Mouse (Mus musculus): Measurements from ENCODE around the gene Il27.
"Not testable (repeated sequence)": the region's sequence is repeated elsewhere in the genome, so short reads cannot be mapped to it uniquely, and the experiment has no call there.

The Il27 gene

DNA sequence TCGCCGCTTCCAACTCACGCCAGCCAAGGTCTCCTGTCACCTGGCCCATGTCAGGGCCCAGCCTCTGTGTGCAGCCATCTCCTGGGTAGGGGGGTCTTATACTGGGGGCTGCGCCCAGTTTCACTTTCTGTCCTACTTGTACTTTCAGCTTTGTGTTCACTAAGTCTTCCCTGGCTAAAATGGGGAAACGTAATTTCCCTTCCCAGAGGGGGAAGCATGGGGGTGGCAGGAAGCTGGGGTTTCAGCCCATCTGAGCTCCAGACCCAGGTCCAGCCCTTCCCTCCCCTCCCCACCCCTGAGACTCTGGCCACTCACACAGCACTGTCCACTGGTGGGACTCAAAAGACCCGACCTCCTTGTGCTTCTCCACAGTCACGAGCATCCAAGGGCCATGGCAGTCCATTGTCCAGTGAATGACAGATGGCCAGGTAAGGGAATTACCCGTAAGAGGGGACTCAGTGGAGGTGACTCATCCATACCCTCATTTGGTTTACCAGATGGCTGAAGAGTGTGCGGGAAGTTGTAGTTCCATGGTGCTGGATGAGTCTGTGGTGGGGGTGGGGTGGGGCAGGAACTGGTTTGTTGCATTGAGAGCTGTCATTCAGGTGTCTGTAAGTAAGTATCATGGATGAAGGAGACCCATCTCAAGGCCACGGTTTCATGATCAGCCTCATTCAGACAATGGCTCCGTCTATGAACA, at the start of gene Il27:
Gene Il27 (minus strand): TSS at position 80 of the 700 bp plus-strand sequence.
- no peak for DNase-seq (ENCODE audit: low read depth, low spot score)

DNA sequence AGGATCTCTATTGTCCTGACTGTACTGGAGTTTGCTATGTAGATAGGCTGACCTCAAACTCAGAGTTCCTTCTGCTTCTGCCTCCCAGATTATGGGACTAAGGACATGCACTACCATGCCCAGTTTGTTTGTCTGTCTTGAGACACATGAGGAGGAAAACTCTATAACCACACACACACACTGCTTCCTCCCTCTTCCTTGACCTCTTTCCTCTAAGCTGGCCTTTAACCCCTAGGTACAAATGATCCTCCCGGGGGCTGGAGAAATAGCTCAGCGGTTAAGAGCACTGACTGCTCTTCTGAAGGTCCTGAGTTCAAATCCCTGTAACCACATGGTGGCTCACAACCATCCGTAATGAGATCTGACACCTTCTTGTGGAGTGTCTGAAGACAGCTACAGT, 49.6 kb upstream of the Il27 start:
- no peak for DNase-seq (ENCODE audit: low read depth, low spot score)

DNA sequence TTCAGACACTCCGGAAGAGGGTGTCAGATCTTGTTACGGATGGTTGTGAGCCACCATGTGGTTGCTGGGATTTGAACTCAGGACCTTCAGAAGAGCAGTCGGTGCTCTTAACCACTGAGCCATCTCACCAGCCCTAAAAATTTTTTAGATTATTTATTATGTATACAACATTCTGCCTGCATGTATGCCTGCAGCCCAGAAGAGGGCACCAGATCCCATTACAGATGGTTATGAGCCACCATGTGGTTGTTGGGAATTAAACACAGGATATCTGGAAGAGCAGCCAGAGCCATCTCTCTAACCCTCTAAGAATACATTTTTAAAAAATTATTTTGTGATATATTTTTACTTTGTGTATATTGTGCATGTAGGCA, 48.5 kb upstream of the Il27 start:
- not testable (repeated sequence) for DNase-seq (ENCODE audit: low read depth, low spot score)

DNA sequence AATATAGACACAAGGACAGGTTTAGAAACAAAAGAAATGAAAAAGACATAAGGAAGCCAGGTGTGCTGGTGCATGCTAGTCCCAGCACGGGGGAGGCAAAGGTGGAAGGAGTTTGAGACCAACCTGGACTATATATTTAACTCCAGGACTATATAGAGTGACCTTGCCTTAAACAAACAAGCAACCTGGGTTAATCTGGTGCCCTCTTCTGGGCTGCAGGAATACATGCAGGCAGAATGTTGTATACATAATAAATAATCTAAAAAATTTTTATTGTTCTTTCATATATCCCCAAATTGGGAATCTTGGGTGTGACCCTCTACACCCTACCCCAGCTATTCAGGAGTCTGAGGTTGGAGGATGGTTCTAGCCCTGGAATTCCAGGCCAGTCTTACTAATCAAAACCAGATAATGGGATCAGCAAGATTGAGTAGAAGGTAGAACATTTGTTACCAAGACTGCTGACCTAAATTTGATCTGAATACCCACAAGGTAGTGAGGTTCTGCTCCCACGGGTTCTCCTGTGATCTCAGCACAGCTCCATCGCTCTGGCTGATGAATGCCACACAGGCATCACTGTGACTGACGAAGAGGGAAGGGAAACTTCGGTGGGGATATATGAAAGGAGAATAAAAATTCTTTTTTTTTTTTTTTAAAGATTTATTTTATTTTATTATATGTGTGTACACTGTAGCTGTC, 48.0 kb upstream of the Il27 start:
- DNase-seq (ENCODE audit: low read depth, low spot score): no peak

DNA sequence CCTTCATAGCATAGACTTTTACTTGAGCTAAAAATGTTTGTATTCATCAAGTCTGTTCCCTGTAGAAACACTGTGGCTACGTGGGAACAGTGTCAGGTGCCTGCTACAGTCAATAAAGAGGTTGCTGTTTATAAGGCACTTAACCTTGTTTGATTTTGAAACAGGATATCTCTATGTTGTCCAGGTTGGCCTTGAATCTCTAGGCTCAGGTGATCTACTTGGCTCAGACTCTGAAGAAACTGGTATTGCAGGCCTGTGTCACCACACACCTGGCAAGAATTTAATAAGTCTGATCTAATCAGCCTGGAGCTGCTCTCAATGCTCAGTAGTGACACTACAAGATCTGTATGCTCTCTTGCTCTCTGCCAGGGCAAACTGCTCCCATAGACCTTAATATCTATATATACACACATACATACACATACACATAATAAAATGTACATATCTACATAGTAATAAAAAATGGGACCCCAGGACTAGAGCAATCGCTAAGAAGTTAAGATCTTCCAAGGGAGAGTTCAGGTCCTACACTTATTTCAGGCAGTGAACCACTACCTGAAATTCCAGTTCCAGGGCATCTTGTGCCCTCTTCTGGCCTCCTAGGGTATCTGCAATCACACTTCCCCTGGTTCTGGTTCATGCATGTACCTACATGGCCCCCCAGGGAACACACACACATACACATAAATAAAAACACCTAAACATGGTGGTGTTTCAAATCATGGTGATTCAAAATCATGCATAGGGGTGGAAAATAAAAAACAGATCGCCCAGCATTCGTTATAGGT, 42.2 kb upstream of the Il27 start:
- no peak for DNase-seq (ENCODE audit: low read depth, low spot score)

DNA sequence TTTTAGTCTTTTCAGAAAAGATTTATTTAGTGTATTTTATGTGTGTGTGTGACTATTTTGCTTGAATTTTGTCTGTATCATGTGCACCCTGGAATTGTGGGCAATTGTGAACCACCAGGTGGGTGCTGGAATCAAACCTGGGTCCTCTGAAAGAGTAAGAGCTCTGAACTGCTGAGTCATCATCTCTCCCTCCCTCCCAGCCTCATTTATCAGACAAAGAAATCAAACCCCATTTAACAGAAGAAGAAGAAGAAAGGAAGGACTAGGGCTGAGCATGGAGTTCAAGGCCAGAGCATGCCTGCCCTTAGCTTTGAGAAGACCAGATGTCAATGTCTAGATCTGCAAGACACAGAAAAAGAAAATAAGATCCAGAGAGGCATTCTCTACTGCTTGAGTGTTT, 40.6 kb upstream of the Il27 start:
- no peak for DNase-seq (ENCODE audit: low read depth, low spot score)

DNA sequence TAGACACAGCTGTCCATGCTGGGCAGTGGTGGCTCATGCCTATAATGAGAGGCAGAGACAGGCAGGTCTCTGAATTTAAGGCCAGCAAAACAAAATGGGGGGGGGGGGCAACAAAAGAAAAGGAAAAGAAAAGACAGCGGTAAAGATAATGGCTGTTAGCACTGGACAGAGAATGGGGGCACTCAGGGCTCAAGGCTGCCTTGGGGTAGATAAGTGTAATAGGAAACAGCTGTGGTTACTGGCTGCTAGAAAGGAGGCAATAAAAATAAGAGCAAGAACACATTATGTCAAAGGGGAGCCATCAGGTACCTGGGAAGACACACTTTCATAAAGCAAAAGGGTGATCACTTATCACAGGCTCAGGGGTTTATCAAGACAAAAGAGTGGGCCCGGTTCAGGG, 37.7 kb upstream of the Il27 start:
- DNase-seq (ENCODE audit: low read depth, low spot score): no peak

DNA sequence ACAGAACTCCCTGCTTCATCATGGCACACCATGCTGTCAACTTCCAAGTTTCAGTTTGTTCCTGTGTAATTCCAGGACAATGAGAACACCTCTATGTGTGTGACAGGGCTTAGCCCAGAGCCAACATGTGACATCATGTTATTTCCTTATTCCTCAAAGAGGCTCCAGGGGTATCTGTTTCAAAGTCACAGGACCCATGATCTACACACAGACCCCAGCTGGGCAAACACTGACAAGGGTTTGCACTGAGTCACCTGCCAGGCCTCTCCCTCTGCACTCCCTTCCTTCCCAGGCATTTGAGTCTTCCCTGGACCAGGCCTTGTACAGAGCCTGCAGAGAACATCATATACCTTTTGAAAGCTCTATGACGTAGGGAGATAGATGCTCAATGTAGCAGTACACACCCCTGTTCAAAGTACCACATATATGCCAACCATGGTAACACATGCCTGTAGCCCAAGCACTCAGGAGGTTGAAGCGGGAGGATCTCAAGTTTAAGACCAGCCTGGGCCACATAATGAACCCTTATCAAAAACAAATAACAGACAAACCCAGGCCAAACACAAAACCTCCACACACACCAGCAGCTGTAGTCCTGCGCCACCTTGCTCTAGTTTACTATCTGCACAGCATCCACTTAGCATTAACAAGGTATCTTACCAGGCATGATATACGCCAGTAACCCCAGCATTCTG, 36.2 kb upstream of the Il27 start, which contains the start of gene Nupr1:
Gene Nupr1 (minus strand): TSS at position 38 of the 695 bp plus-strand sequence.
- DNase-seq (ENCODE audit: low read depth, low spot score): no peak

DNA sequence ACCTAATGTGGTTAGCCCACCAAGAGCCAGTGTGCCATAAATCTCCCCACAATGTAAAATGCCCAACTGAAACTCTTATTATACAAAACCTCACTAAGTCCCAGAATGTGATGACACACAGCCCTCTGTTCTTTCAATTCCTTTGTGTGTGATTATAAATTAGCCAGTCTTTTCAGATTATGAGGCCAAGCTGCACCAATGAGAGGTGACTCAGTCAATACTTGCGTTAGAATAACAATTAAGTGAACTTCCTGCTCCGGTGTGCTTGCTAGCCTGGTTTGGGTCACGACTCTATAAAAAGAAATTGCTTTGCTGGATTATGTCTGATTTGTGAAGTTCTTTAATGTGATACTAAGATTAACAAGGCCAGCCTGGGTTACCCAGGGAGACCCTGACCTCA, 35.2 kb upstream of the Il27 start:
- no peak for DNase-seq (ENCODE audit: low read depth, low spot score)

DNA sequence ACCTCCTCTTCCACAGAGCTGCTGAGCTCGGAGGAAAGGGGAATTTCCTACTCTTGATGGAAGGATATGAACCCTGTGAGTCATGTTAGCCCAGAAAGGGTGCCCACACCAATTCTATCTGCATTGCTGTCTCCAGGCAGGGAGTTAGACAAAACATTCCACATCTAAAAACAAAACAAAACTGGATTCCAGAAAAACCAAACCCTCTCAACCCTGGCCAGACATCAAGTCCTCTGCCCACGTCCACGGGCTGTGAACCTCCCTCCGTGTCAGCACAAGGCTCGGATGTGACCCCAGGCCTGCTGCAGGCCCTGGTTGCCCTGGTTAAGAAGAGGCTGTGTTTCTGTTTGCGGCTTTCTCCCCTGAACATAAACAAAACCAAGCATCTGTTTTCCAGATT, 33.4 kb upstream of the Il27 start:
- DNase-seq (ENCODE audit: low read depth, low spot score): no peak

DNA sequence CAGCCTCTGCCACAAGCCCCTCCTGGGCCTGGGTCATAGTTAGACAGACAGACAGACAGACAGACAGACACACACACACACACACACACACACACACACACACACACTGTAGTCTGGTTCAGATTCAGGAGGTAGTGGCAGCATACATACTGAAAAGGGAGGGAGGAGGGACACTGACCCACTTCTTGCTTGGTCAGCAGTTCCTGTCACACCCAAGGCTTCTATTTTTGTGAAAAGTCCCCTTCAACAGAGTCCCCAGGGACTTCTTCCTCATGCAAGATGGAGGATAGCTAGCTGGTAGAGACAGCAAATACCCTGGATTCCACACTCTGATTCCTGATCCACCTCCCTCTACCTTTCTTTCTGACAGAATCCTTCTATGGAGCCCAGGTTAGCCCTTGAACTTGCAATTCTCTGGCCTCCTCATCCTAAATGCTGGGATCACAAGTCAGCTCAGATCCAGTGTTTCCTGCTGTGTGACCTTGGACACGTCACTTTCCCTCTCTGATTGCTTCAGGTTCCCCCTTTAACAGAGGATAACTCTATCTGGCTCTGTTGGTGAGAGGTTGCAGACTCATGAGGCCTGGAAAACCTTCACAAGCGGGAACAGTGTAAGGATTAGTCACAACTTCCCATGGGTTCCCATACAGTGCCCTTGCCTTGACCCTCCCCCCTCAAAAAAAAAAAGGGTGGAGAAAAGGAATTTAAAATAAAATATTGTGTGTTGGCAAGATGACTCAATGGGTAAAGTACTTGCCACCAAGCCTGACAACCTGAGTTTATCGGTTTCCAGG, 31.3 kb upstream of the Il27 start:
- DNase-seq (ENCODE audit: low read depth, low spot score): no peak

DNA sequence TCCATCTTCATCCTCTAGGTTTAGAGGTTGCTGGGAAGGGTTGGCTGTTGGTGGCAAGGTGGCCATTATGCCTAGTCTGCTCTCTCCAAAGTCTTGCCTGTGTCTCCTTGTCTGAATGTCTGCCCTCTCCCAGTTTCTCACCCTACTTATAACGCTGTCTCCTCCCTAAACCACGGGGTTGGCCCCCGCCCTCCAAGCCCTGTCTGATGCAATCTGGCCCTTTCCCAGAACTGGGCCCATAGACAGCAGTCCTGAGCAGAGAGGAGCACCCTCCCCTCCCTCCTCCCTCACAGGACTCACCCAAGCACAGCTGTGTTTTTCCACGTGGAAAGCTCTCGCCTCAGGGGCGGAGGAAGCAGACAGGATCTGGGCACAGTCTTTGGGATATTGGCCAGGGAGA, 30.6 kb upstream of the Il27 start:
- no peak for DNase-seq (ENCODE audit: low read depth, low spot score)

DNA sequence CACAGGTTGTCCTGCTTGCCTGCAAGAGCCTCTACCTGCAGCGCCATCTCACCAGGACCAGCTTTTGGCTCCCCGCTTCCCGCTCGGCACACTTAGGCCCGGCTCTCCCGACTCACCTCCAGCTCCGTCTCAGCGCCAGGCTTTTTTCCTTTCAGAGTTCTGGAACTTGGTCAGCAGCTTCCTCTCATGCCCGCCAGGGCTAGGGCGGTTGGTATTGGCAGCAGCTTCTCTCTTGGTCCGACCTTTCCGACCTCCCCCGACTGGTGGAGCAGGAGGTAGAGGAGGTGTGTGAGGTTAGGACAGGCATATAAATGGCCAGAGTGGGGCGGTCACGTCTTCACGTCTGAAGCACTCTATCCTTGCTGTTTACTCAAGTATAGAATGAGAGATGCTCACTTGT, 30.0 kb upstream of the Il27 start:
- DNase-seq (ENCODE audit: low read depth, low spot score): no peak

DNA sequence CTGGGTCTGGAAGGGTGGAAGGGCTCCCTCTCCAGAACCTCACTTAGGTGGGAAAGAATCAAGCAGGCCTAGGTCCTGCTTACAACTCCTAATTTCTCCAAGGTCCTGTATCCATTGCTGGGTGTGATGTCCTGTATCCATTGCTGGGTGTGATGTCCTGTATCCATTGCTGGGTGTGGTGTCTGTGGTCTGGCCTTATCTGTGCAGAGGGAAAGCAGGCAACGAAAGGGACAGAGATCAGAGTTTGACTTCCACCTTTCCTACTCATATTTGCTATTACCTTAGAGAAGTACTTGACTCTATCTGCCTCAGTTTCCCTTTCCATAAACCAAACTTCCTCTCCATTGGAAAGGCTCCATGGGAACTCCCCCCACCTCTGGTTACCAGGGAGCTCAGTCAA, 28.6 kb upstream of the Il27 start:
- no peak for DNase-seq (ENCODE audit: low read depth, low spot score)

DNA sequence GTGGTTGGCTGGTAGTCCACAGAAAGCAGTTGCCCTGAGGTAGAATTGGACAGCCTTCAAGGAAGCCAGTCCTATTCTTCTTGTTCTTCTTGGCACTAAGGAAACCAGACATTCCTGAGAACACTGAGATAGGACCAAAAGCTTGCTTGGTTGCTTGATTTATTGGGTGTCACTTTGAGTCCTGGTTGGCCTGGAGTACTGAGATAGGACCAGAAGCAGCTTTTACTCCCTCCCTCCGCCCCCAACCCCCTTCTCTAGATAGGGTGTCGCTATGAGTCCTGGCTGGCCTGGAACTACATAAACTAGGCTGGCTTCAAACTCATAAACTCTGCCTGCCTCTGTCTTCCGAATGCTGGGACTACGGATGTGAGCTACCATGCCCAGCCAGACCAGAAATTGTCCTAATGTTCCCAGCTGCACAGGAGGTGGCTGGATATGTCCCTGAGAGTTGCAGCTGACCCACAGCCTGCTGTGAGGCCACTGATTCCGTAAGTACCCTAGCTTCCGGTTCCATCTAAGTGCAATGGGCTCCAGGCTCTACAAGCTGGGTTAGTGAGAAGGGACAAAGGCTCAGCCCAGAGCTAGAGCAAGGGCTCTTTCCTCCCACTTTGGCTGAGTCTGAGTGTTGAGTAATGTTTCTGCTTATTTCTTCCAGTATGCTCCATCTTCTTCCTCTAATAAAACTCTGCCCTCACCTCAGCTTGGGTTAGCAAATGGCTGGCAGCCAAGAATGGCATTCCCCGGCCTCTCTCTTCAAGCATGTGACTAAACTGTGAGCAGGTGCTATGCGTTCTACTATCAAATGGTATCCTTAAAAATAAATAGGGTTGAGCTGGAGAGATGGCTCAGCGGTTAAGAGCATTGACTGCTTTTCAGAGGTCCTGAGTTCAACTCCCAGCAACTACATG, 27.0 kb upstream of the Il27 start:
- DNase-seq (ENCODE audit: low read depth, low spot score): no peak

DNA sequence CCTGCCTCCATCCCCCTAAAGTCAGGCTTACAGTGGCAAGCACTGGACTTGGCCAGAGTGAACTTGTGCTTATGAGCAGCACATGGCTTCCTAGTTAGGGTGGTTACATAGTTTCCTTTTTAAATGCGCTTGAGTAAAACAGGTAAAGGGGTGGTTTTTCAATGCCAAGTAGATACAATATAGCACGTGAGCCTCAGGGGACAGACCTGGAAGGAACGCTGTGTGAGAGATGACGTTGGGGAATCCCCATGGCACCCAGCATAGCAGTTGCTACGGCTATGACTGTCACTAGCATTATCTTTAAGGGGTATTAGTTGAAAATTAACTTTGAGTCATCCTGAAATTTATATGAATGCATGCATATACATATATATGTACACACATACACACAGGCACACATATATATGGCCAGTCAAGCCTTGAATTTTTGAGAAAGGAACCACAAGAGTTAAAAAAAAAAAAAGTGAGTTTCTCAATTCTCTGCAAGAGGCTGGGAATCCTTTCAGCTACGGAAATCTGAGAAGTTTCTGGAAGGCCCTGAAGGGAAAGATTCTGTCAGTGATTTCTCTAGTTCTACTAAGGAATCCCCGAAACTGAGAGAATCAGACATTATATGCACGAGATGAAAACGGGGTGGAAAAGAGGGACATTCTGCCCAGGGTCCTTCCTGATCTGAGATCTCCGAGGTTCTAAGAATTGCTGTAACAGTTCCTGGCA, 25.0 kb upstream of the Il27 start:
- DNase-seq (ENCODE audit: low read depth, low spot score): no peak

DNA sequence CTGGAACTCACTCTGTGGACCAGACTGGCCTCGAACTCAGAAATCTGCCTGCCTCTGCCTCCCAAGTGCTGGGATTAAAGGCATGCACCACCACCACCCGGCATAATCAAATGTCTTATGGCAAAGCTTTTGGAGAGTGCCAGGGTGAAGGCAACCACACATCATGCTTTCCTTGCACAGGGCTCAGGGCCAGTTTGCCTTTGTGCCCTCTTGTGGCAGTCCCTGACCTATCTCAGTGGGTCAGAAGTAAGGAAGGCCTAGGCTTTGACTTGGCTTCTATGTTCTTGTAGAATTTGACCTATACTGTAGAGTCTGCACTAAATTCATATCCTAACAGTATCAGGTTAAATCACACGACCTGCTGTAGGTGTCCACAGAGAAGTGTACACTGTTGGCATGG, 22.0 kb upstream of the Il27 start:
- DNase-seq (ENCODE audit: low read depth, low spot score): no peak

DNA sequence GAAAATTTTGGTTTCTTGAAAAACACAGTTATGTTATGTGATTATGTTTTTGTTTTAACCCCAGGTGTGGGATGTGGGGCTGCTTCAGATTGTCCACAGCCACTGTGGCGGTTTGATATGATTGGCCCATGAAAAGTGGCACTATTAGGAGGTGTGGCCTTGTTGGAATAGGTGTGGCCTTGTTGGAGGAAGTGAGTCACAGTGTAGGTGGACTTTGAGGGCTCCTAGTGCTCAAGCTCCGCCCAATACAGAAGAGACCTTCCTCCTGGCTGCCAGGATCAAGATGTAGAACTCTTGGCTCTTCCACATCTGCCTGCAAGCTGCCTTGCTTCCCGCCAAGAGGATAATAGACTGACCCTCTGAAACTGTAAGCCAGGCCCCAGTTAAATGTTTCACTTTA, 18.0 kb upstream of the Il27 start:
- no peak for DNase-seq (ENCODE audit: low read depth, low spot score)

DNA sequence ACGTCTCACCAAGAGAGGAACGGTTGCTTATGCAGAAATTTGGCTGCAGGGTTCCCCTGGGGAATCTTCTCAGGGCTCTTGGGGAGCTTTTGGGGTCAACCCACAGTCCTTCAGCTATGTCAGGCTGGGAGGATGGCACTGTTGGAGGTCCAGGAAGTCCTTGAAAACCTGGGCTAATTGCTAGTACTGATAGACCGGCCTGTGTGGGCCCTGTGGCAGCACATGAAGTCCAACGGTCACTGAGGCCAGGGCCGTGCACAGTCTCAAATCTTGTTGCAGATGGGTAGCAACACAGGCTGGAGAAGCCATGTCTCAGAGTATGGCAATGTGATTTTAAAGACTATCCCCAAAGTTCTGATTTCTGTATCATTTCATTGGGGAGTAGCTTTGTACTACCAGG, 13.1 kb upstream of the Il27 start:
- DNase-seq (ENCODE audit: low read depth, low spot score): no peak

DNA sequence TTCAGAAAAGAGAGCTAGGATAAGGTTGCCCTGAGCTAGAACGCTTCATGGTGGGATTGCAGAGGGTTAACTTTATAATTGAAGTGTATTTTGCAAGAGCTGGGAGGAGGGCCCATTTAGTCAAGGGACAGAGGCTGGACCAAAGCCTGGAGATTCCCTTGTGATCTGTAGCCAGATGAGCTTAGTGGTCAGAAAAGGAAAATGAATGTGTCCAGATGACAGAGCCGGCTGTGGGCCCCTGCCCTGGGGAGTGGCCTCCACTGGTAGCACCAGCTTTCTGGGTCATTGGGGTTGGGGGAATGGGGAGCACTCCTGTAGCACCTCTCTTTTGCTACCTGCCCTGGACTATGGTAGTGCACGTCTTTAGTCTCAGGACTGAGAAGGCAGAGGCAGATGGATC, 12.3 kb upstream of the Il27 start:
- DNase-seq (ENCODE audit: low read depth, low spot score): no peak
